Mouse (Mus musculus): ENCODE data around the gene Vps37d. TPM values are rescaled to one million over a fixed set of nuclear protein-coding genes. Genes with fewer than 3 reads are reported as not detected.

Vps37d gene
- polyA plus RNA-seq, 1 experiment from 2014 or later: 11.1 TPM

GRCm38 (mm10) chr5:135048539-135048938 is 29.5 kb downstream of the Vps37d start:
- H3K9me3 ChIP-seq (ENCODE audit: control insufficient read depth, low read length): no peaks in the 10 kb centered on the region
- 93% methylated on average over 5 of the region's 5 CpGs for WGBS
- H3K4me2 ChIP-seq (ENCODE audit: low read depth): no peak overlapping the region
- H3K9ac ChIP-seq (ENCODE audit: low read length): no peak overlapping the region
- no peak for ATAC-seq (ENCODE audit: insufficient read depth, low FRiP score, low TSS enrichment)
- no peaks in the 10 kb centered on the region; the same call in none of the 2 replicates for H3K36me3 ChIP-seq (ENCODE audit: control insufficient read depth, insufficient read depth, low read length)
- H3K4me3 ChIP-seq (ENCODE audit: low read depth, low read length): no peak overlapping the region
- H3K27ac ChIP-seq (ENCODE audit: low read depth, low read length): no peak overlapping the region
- H3K4me1 ChIP-seq (ENCODE audit: control insufficient read depth, insufficient read depth, low read length): no peaks in the 10 kb centered on the region
- DNase-seq (ENCODE audit: low spot score): no peak
- no peaks in the 10 kb centered on the region for H3K27me3 ChIP-seq (ENCODE audit: control insufficient read depth, insufficient read depth, low read length)

GRCm38 (mm10) chr5:135044575-135044974 is 33.5 kb downstream of the Vps37d start:
- Histone ChIP-seq H3K4me3 (ENCODE audit: low read depth, low read length) (no peak overlapping the region), H3K36me3 (ENCODE audit: control insufficient read depth, insufficient read depth, low read length) (no peaks in the 10 kb centered on the region; the same call in 1 of the 2 replicates), H3K27ac (ENCODE audit: low read depth, low read length) (no peak overlapping the region), H3K27me3 (ENCODE audit: control insufficient read depth, insufficient read depth, low read length) (no peaks in the 10 kb centered on the region), H3K9me3 (ENCODE audit: control insufficient read depth, low read length) (no peaks in the 10 kb centered on the region), H3K4me1 (ENCODE audit: control insufficient read depth, insufficient read depth, low read length) (no peaks in the 10 kb centered on the region), H3K9ac (ENCODE audit: low read length) (no peak overlapping the region), H3K4me2 (ENCODE audit: low read depth) (no peak overlapping the region)
- DNase-seq (ENCODE audit: low spot score) (no peak), ATAC-seq (ENCODE audit: insufficient read depth, low FRiP score, low TSS enrichment) (no peak)
- 92% methylated on average over 3 of the region's 3 CpGs for WGBS

- WGBS: 21% methylated on average over 21 of the region's 21 CpGs
- DNase-seq (ENCODE audit: low spot score) (no peak), ATAC-seq (ENCODE audit: insufficient read depth, low FRiP score, low TSS enrichment) (no peak)
- Histone ChIP-seq H3K9me3 (ENCODE audit: control insufficient read depth, low read length) (no peaks in the 10 kb centered on the region), H3K9ac (ENCODE audit: low read length) (no peak overlapping the region), H3K27ac (ENCODE audit: low read depth, low read length) (no peak overlapping the region), H3K4me3 (ENCODE audit: low read depth, low read length) (no peak overlapping the region), H3K4me2 (ENCODE audit: low read depth) (no peak overlapping the region), H3K36me3 (ENCODE audit: control insufficient read depth, insufficient read depth, low read length) (no peaks in the 10 kb centered on the region; the same call in 1 of the 2 replicates), H3K4me1 (ENCODE audit: control insufficient read depth, insufficient read depth, low read length) (no peaks in the 10 kb centered on the region), H3K27me3 (ENCODE audit: control insufficient read depth, insufficient read depth, low read length) (no peaks in the 10 kb centered on the region)
Measured at GRCm38 (mm10) chr5:135042105-135042788, 35.8 kb downstream of the Vps37d start.

- no peak overlapping the region for H3K4me2 ChIP-seq (ENCODE audit: low read depth)
- H3K4me3 ChIP-seq (ENCODE audit: low read depth, low read length): no peak overlapping the region
- WGBS: 82% methylated on average over 11 of the region's 11 CpGs
- no peak for DNase-seq (ENCODE audit: low spot score)
- no peak overlapping the region for H3K9ac ChIP-seq (ENCODE audit: low read length)
- H3K27me3 ChIP-seq (ENCODE audit: control insufficient read depth, insufficient read depth, low read length): no peaks in the 10 kb centered on the region
- no peaks in the 10 kb centered on the region; the same call in 1 of the 2 replicates for H3K36me3 ChIP-seq (ENCODE audit: control insufficient read depth, insufficient read depth, low read length)
- H3K9me3 ChIP-seq (ENCODE audit: control insufficient read depth, low read length): no peaks in the 10 kb centered on the region
- no peak for ATAC-seq (ENCODE audit: insufficient read depth, low FRiP score, low TSS enrichment)
- H3K27ac ChIP-seq (ENCODE audit: low read depth, low read length): no peak overlapping the region
- no peaks in the 10 kb centered on the region for H3K4me1 ChIP-seq (ENCODE audit: control insufficient read depth, insufficient read depth, low read length)
Measured at GRCm38 (mm10) chr5:135040777-135041176, 37.3 kb downstream of the Vps37d start.

GRCm38 (mm10) chr5:135040059-135040458 is 38.0 kb downstream of the Vps37d start:
- H3K27me3 ChIP-seq (ENCODE audit: control insufficient read depth, insufficient read depth, low read length): no peaks in the 10 kb centered on the region
- no peaks in the 10 kb centered on the region for H3K4me1 ChIP-seq (ENCODE audit: control insufficient read depth, insufficient read depth, low read length)
- no peak overlapping the region for H3K27ac ChIP-seq (ENCODE audit: low read depth, low read length)
- DNase-seq (ENCODE audit: low spot score) (no peak), ATAC-seq (ENCODE audit: insufficient read depth, low FRiP score, low TSS enrichment) (no peak)
- H3K9me3 ChIP-seq (ENCODE audit: control insufficient read depth, low read length): no peaks in the 10 kb centered on the region
- H3K4me3 ChIP-seq (ENCODE audit: low read depth, low read length): no peak overlapping the region
- no peaks in the 10 kb centered on the region for H3K36me3 ChIP-seq (ENCODE audit: control insufficient read depth, insufficient read depth, low read length)
- no peak overlapping the region for H3K9ac ChIP-seq (ENCODE audit: low read length)
- 57% methylated on average over 6 of the region's 6 CpGs for WGBS
- H3K4me2 ChIP-seq (ENCODE audit: low read depth): no peak overlapping the region

GRCm38 (mm10) chr5:135039541-135039940 is 38.5 kb downstream of the Vps37d start:
- Histone ChIP-seq H3K4me2 (ENCODE audit: low read depth) (no peak overlapping the region), H3K4me1 (ENCODE audit: control insufficient read depth, insufficient read depth, low read length) (no peaks in the 10 kb centered on the region), H3K4me3 (ENCODE audit: low read depth, low read length) (no peak overlapping the region), H3K27ac (ENCODE audit: low read depth, low read length) (no peak overlapping the region), H3K36me3 (ENCODE audit: control insufficient read depth, insufficient read depth, low read length) (no peaks in the 10 kb centered on the region), H3K9ac (ENCODE audit: low read length) (no peak overlapping the region), H3K9me3 (ENCODE audit: control insufficient read depth, low read length) (no peaks in the 10 kb centered on the region), H3K27me3 (ENCODE audit: control insufficient read depth, insufficient read depth, low read length) (no peaks in the 10 kb centered on the region)
- 90% methylated on average over 9 of the region's 9 CpGs for WGBS
- no peak for DNase-seq (ENCODE audit: low spot score)
- ATAC-seq (ENCODE audit: insufficient read depth, low FRiP score, low TSS enrichment): no peak

- H3K27ac ChIP-seq (ENCODE audit: low read depth, low read length): no peak overlapping the region
- H3K9me3 ChIP-seq (ENCODE audit: control insufficient read depth, low read length): peaks cover 3% of the 10 kb centered on the region; the same call in 1 of the 2 replicates
- 90% methylated on average over 3 of the region's 3 CpGs for WGBS
- DNase-seq (ENCODE audit: low spot score) (no peak), ATAC-seq (ENCODE audit: insufficient read depth, low FRiP score, low TSS enrichment) (no peak)
- no peak overlapping the region for H3K4me3 ChIP-seq (ENCODE audit: low read depth, low read length)
- no peak overlapping the region for H3K4me2 ChIP-seq (ENCODE audit: low read depth)
- no peaks in the 10 kb centered on the region for H3K36me3 ChIP-seq (ENCODE audit: control insufficient read depth, insufficient read depth, low read length)
- H3K9ac ChIP-seq (ENCODE audit: low read length): no peak overlapping the region
- H3K4me1 ChIP-seq (ENCODE audit: control insufficient read depth, insufficient read depth, low read length): no peaks in the 10 kb centered on the region
- no peaks in the 10 kb centered on the region for H3K27me3 ChIP-seq (ENCODE audit: control insufficient read depth, insufficient read depth, low read length)
Measured at GRCm38 (mm10) chr5:135037946-135038345, 40.1 kb downstream of the Vps37d start.

- no peaks in the 10 kb centered on the region for H3K27me3 ChIP-seq (ENCODE audit: control insufficient read depth, insufficient read depth, low read length)
- no peaks in the 10 kb centered on the region for H3K4me1 ChIP-seq (ENCODE audit: control insufficient read depth, insufficient read depth, low read length)
- no peak for ATAC-seq (ENCODE audit: insufficient read depth, low FRiP score, low TSS enrichment)
Measured at GRCm38 (mm10) chr5:135035608-135036359, 42.3 kb downstream of the Vps37d start.

GRCm38 (mm10) chr5:135034593-135034992 is 43.5 kb downstream of the Vps37d start:
- no peak overlapping the region for H3K4me3 ChIP-seq (ENCODE audit: low read depth, low read length)
- H3K9me3 ChIP-seq (ENCODE audit: control insufficient read depth, low read length): peaks cover 3% of the 10 kb centered on the region; the same call in 1 of the 2 replicates
- H3K9ac ChIP-seq (ENCODE audit: low read length): no peak overlapping the region
- H3K4me1 ChIP-seq (ENCODE audit: control insufficient read depth, insufficient read depth, low read length): no peaks in the 10 kb centered on the region
- 94% methylated on average over 2 of the region's 2 CpGs for WGBS
- H3K4me2 ChIP-seq (ENCODE audit: low read depth): no peak overlapping the region
- DNase-seq (ENCODE audit: low spot score) (no peak), ATAC-seq (ENCODE audit: insufficient read depth, low FRiP score, low TSS enrichment) (no peak)
- no peaks in the 10 kb centered on the region for H3K27me3 ChIP-seq (ENCODE audit: control insufficient read depth, insufficient read depth, low read length)
- H3K36me3 ChIP-seq (ENCODE audit: control insufficient read depth, insufficient read depth, low read length): no peaks in the 10 kb centered on the region
- H3K27ac ChIP-seq (ENCODE audit: low read depth, low read length): no peak overlapping the region

More at GRCm38 (mm10) chr5:135035608-135036359, 42.3 kb downstream of the Vps37d start:
- no peak overlapping the region for H3K4me3 ChIP-seq (ENCODE audit: low read depth, low read length)
- no peak overlapping the region for H3K27ac ChIP-seq (ENCODE audit: low read depth, low read length)
- WGBS: 66% methylated on average over 18 of the region's 18 CpGs
- H3K36me3 ChIP-seq (ENCODE audit: control insufficient read depth, insufficient read depth, low read length): no peaks in the 10 kb centered on the region
- H3K4me2 ChIP-seq (ENCODE audit: low read depth): no peak overlapping the region
- DNase-seq (ENCODE audit: low spot score): no peak
- peaks cover 3% of the 10 kb centered on the region; the same call in 1 of the 2 replicates for H3K9me3 ChIP-seq (ENCODE audit: control insufficient read depth, low read length)
- H3K9ac ChIP-seq (ENCODE audit: low read length): no peak overlapping the region
